Mouse (Mus musculus): ENCODE data around the gene Ccdc28b. TPM values are rescaled to one million over a fixed set of nuclear protein-coding genes. Genes with fewer than 3 reads are reported as not detected.

Ccdc28b gene
- polyA plus RNA-seq, 1 experiment from 2014 or later: 12.2 TPM

DNA sequence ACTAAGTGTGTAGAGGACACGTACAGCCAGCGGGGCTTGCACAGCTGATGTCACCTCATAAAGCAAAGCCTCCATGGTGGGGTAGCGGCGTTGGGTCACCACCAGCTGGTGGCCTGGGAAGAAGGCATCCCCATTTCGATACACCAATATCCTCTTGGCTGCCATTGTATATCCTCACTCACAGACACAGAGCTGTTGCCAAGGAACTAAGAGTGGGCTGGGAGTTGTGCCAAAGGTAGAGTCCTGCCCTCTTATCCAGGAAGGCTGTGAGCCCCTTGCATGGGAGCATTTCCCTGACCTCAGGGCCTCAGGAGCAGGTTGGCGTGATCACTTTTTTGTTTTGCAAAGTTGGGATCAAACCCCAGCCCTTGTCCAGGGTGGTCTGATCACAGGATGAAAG, 9.7 kb downstream of the Ccdc28b start, which contains the start of gene Dcdc2b:
Gene Dcdc2b (minus strand): TSS at position 165 of the 400 bp plus-strand sequence.
- ATAC-seq (ENCODE audit: insufficient read depth): no peak
- Histone ChIP-seq H3K27ac (replicated peaks) (no peak within 1 kb of the TSS), H3K36me3 (replicated peaks) (peaks cover 18% of the 10 kb centered on the region), H3K27me3 (no peaks in the 10 kb centered on the region), H3K9me3 (replicated peaks) (no peaks in the 10 kb centered on the region), H3K9ac (no peak within 1 kb of the TSS), H3K4me1 (replicated peaks) (peaks cover 16% of the 10 kb centered on the region), H3K4me2 (no peak within 1 kb of the TSS), H3K4me3 (replicated peaks) (no peak within 1 kb of the TSS)
- WGBS (ENCODE audit: insufficient replicate concordance): 81% methylated on average over 6 of the region's 6 CpGs

- H3K4me2 ChIP-seq: no peak overlapping the region
- 63% methylated on average over 4 of the region's 4 CpGs for WGBS (ENCODE audit: insufficient replicate concordance)
- H3K27me3 ChIP-seq: no peaks in the 10 kb centered on the region
- H3K27ac ChIP-seq (replicated peaks): no peak overlapping the region
- peaks cover 44% of the 10 kb centered on the region for H3K36me3 ChIP-seq (replicated peaks)
- no peak overlapping the region for H3K4me3 ChIP-seq (replicated peaks)
- no peaks in the 10 kb centered on the region for H3K9me3 ChIP-seq (replicated peaks)
- ATAC-seq (ENCODE audit: insufficient read depth): no peak
- no peak overlapping the region for H3K9ac ChIP-seq
- peaks cover 15% of the 10 kb centered on the region for H3K4me1 ChIP-seq (replicated peaks)
These were observed 13.3 kb downstream of the Ccdc28b start for GRCm38 (mm10) chr4:129610472-129610871.

DNA sequence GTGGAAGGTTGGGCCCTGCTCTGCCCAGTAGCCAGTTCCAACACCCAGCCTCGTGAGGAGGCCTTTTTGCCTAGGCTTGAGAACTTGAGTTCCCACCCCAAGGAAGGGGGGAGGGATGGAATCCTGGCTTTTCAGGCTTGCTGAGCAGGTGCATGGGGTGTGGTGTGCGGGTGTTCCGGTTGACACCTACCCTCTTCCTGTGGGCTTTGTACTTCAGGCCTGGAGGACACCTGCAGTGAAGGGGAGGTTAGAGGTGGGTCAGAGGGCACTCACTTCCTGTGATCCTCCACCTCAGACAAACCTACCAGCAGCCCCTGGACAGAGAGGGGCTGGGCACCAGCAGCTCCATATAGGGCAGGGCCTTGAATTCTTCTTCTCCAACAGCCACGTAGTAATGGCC, 13.7 kb downstream of the Ccdc28b start:
- no peak for ATAC-seq (ENCODE audit: insufficient read depth)
- no peak overlapping the region for H3K27ac ChIP-seq (replicated peaks)
- H3K27me3 ChIP-seq: no peaks in the 10 kb centered on the region
- peaks cover 47% of the 10 kb centered on the region for H3K36me3 ChIP-seq (replicated peaks)
- H3K4me1 ChIP-seq (replicated peaks): peaks cover 15% of the 10 kb centered on the region
- H3K4me3 ChIP-seq (replicated peaks): no peak overlapping the region
- H3K9me3 ChIP-seq (replicated peaks): no peaks in the 10 kb centered on the region
- H3K4me2 ChIP-seq: no peak overlapping the region
- 89% methylated on average over 4 of the region's 4 CpGs for WGBS (ENCODE audit: insufficient replicate concordance)
- H3K9ac ChIP-seq: no peak overlapping the region

GRCm38 (mm10) chr4:129609139-129609631, 14.6 kb downstream of the Ccdc28b start:
- Histone ChIP-seq H3K4me3 (replicated peaks) (no peak overlapping the region), H3K9ac (no peak overlapping the region), H3K4me2 (no peak overlapping the region), H3K27me3 (no peaks in the 10 kb centered on the region), H3K4me1 (replicated peaks) (peaks cover 15% of the 10 kb centered on the region), H3K36me3 (replicated peaks) (peaks cover 55% of the 10 kb centered on the region), H3K27ac (replicated peaks) (no peak overlapping the region), H3K9me3 (replicated peaks) (no peaks in the 10 kb centered on the region)
- ATAC-seq (ENCODE audit: insufficient read depth): no peak
- WGBS (ENCODE audit: insufficient replicate concordance): 64% methylated on average over 12 of the region's 12 CpGs

GRCm38 (mm10) chr4:129608426-129609025, 15.2 kb downstream of the Ccdc28b start:
- WGBS (ENCODE audit: insufficient replicate concordance): 36% methylated on average over 7 of the region's 7 CpGs
- ATAC-seq (ENCODE audit: insufficient read depth): peak; percentile 90
- 0 out of 2 replicates have a peak overlapping the region, but pooled peaks have one; percentile 6 for H3K9ac ChIP-seq
- peaks cover 20% of the 10 kb centered on the region for H3K4me1 ChIP-seq (replicated peaks)
- peak overlapping the region; percentile 10; the same call in 1 of the 2 replicates for H3K4me2 ChIP-seq
- no peaks in the 10 kb centered on the region for H3K9me3 ChIP-seq (replicated peaks)
- peak overlapping the region; percentile 77 for H3K27ac ChIP-seq (replicated peaks)
- H3K36me3 ChIP-seq (replicated peaks): peaks cover 62% of the 10 kb centered on the region
- no peaks in the 10 kb centered on the region for H3K27me3 ChIP-seq
- no peak overlapping the region for H3K4me3 ChIP-seq (replicated peaks)

- Histone ChIP-seq H3K27me3 (no peaks in the 10 kb centered on the region), H3K36me3 (replicated peaks) (peaks cover 65% of the 10 kb centered on the region)
These were observed 23.3 kb downstream of the Ccdc28b start, which contains the start of the genes Eif3i and Tmem234 for GRCm38 (mm10) chr4:129600233-129601158. Gene Eif3i (minus strand): TSS chr4:129600648. Gene Tmem234 (plus strand): TSS chr4:129600668.

DNA sequence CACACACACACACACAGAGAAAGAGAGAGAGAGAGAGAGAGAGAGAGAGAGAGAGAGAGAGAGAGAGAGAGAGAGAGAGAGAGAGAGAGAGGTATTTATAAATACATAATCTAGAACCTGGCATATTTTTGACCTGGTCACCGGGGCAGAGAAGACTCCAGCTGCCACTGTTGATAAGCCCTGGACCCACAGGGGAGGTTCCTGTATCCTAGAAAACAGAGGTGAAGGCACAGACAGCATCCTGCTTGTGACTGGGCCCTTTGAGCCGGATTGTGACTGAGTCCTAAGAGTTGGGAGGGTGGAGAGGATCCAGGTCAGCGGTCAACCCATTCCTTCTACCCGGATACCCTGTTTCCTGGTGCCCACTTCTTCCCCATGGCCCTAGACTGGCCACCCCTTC, 34.9 kb downstream of the Ccdc28b start:
- no peak overlapping the region for H3K4me3 ChIP-seq (replicated peaks)
- no peaks in the 10 kb centered on the region for H3K27me3 ChIP-seq
- H3K4me1 ChIP-seq (replicated peaks): peaks cover 58% of the 10 kb centered on the region
- ATAC-seq (ENCODE audit: insufficient read depth): peak; percentile 76
- H3K9me3 ChIP-seq (replicated peaks): no peaks in the 10 kb centered on the region
- 0 out of 2 replicates have a peak overlapping the region, but pooled peaks have one; percentile 3 for H3K9ac ChIP-seq
- WGBS (ENCODE audit: insufficient replicate concordance): 28% methylated on average over 4 of the region's 4 CpGs
- peaks cover 35% of the 10 kb centered on the region for H3K36me3 ChIP-seq (replicated peaks)
- H3K4me2 ChIP-seq: peak overlapping the region; percentile 50
- H3K27ac ChIP-seq (replicated peaks): peak overlapping the region; percentile 87

More at GRCm38 (mm10) chr4:129600233-129601158, 23.3 kb downstream of the Ccdc28b start, which contains the start of the genes Eif3i and Tmem234:
- Histone ChIP-seq H3K9me3 (replicated peaks) (no peaks in the 10 kb centered on the region), H3K4me2 (peak within 1 kb of the TSS; percentile 87), H3K27ac (replicated peaks) (peak within 1 kb of the TSS; percentile 86), H3K4me1 (replicated peaks) (peaks cover 37% of the 10 kb centered on the region), H3K9ac (peak within 1 kb of the TSS; percentile 88), H3K4me3 (replicated peaks) (peak within 1 kb of the TSS; percentile 81)
- peak; percentile 92 for ATAC-seq (ENCODE audit: insufficient read depth)
- WGBS (ENCODE audit: insufficient replicate concordance): under 1% methylated on average over 74 of the region's 74 CpGs

DNA sequence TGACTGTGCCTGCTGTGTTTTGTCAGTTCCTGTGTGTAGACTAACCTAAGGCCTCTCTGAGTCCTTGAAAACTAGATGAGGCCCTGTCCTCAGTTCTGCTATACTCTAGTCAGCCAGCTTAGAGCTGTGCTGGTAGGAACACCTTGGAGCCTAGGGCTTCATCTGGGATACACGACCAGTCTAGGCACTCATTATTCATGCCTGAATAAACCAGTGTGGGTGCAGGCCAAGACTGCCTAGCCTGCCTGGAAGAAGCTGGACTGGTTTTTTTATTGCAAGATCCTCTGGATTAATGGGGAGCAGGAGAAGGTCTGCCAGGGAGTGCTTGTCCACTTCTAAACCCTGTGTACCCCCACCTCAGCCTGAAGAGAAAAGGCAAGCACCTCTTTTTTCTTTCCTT, 36.8 kb downstream of the Ccdc28b start:
- Histone ChIP-seq H3K4me2 (no peak overlapping the region), H3K27me3 (no peaks in the 10 kb centered on the region), H3K27ac (replicated peaks) (no peak overlapping the region; the same call in 1 of the 2 replicates), H3K9me3 (replicated peaks) (no peaks in the 10 kb centered on the region), H3K4me3 (replicated peaks) (no peak overlapping the region), H3K36me3 (replicated peaks) (peaks cover 15% of the 10 kb centered on the region), H3K9ac (no peak overlapping the region), H3K4me1 (replicated peaks) (peaks cover 58% of the 10 kb centered on the region)
- 74% methylated on average over 1 of the region's 1 CpGs for WGBS (ENCODE audit: insufficient replicate concordance)
- no peak for ATAC-seq (ENCODE audit: insufficient read depth)

DNA sequence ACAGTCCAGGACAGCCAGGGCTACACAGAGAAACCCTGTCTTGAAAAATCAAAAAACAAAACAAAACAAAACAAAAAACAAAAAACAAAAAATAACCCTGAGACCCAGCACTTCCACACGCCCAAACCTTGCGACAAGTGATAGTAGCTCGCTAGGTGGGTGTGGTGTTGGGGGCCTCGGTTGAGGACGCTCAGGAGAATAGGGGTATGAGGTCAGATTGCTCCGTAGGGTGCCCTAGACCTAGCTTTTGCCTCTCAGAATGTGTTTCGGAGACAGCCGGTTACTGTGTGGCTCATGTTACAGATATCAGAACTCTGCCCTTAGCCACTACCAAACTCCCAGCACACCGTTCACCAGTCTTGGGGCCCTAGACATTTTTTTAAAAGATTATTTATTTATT, 38.0 kb downstream of the Ccdc28b start:
- Histone ChIP-seq H3K4me2 (peak overlapping the region; percentile 89), H3K4me1 (replicated peaks) (peaks cover 58% of the 10 kb centered on the region), H3K9ac (peak overlapping the region; percentile 60), H3K27ac (replicated peaks) (peak overlapping the region; percentile 81), H3K27me3 (no peaks in the 10 kb centered on the region), H3K9me3 (replicated peaks) (no peaks in the 10 kb centered on the region), H3K4me3 (replicated peaks) (peak overlapping the region; percentile 64), H3K36me3 (replicated peaks) (peaks cover 4% of the 10 kb centered on the region)
- ATAC-seq (ENCODE audit: insufficient read depth): peak; percentile 49
- 32% methylated on average over 9 of the region's 9 CpGs for WGBS (ENCODE audit: insufficient replicate concordance)

DNA sequence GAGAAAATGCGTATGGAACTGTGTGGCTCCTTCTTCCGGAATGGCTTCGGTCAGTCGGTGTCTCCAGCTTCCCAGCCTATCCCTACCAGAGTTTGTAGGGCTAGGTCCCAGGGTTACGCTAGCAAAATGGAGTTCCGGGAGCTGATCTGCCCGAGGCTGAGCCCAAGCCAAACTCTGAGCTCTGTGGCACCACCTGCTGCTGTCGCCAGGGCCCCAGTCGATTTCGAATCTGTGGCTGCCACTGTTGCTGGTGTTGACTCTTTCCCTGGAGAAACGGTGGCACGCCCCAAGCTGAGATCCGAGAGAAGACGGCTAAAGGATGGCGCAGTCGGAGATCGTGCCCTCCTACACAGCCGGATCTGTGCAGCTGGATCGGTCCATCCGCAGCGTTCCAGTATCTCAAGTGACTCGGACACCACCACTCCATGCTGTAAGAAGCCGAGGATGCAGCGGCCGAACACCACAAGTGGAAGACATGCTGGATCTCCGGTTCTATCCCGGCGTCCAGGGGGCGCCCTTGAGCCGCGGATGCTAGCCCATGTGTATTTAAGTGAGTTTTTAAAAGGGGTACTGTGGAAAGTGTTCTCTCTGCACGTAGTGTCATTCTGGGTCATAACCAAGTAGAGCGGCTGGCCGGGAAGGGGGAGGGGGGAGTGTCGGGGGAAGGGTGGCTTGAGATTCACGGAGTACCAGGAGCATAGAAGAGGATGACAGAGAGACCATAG, 38.7 kb downstream of the Ccdc28b start:
- Histone ChIP-seq H3K4me2 (peak overlapping the region; percentile 89), H3K27ac (replicated peaks) (peak overlapping the region; percentile 81), H3K9ac (peak overlapping the region; percentile 60), H3K4me3 (replicated peaks) (peak overlapping the region; percentile 64), H3K4me1 (replicated peaks) (peaks cover 54% of the 10 kb centered on the region), H3K36me3 (replicated peaks) (no peaks in the 10 kb centered on the region), H3K9me3 (replicated peaks) (no peaks in the 10 kb centered on the region), H3K27me3 (no peaks in the 10 kb centered on the region)
- WGBS (ENCODE audit: insufficient replicate concordance): 1% methylated on average over 36 of the region's 36 CpGs
- peak; percentile 71 for ATAC-seq (ENCODE audit: insufficient read depth)

All from liver, embryonic 15.5 days (tissue).